Mouse (Mus musculus) stomach, postnatal 0 days (tissue): ENCODE measurements around the gene Nthl1. TPM values are rescaled to one million over a fixed set of nuclear protein-coding genes. Genes with fewer than 3 reads are reported as not detected.

Experiments used
- ATAC-seq: fragments of 200-750 bp; cut with Nextera tagmentation; 2 replicates; pipeline ENCODE4 v1.8.0; 2017; ENCODE audit not compliant: low FRiP score, low TSS enrichment
- DNase-seq: peaks from one replicate; pipeline ENCODE4 v3.0.0-alpha.2; 2016; ENCODE audit warnings: low spot score
- H3K27ac ChIP-seq: fragments of 300-500 bp; sonication (generic); replicated peaks from 2 replicates; pipeline ENCODE4 v1.5.1; 2014; ENCODE audit warnings: mild to moderate bottlenecking, control low read depth
- H3K27me3 ChIP-seq: fragments of 300-500 bp; sonication (generic); 2 replicates; pipeline ENCODE4 v1.6.1; 2014; ENCODE audit warnings: low read length; ENCODE audit not compliant: control insufficient read depth, insufficient read depth
- H3K36me3 ChIP-seq: fragments of 300-500 bp; sonication (generic); 2 replicates; pipeline ENCODE4 v1.6.1; 2014; ENCODE audit warnings: low read length, mixed read lengths; ENCODE audit not compliant: control insufficient read depth, insufficient read depth
- H3K4me1 ChIP-seq: fragments of 300-500 bp; sonication (generic); replicated peaks from 2 replicates; pipeline ENCODE4 v1.6.1; 2014; ENCODE audit warnings: antibody characterized with exemption; ENCODE audit not compliant: control insufficient read depth, insufficient read depth
- H3K4me2 ChIP-seq: fragments of 300-500 bp; sonication (generic); replicated peaks from 2 replicates; pipeline ENCODE4 v1.6.1; 2014; ENCODE audit warnings: low read depth, mild to moderate bottlenecking, control low read depth, moderate library complexity
- H3K4me3 ChIP-seq: fragments of 300-500 bp; sonication (generic); 2 replicates; pipeline ENCODE4 v1.5.1; 2014; ENCODE audit warnings: low read depth, low read length, control low read depth
- H3K9ac ChIP-seq: fragments of 300-500 bp; sonication (generic); 2 replicates; pipeline ENCODE4 v1.6.1; 2014; ENCODE audit warnings: mild to moderate bottlenecking, low read length, control low read depth, mixed read lengths
- H3K9me3 ChIP-seq: fragments of 300-500 bp; sonication (generic); 2 replicates; pipeline ENCODE4 v1.6.1; 2016; ENCODE audit warnings: low read length; ENCODE audit not compliant: control insufficient read depth
- CTCF ChIP-seq: IDR thresholded peaks from 2 replicates; pipeline ENCODE4 v1.5.1; 2016; ENCODE audit warnings: antibody characterized with exemption, low read depth, mild to moderate bottlenecking, moderate library complexity
- EP300 ChIP-seq: optimal IDR thresholded peaks from 2 replicates; pipeline ENCODE3; 2016; ENCODE audit warnings: antibody characterized with exemption
- WGBS: fragments of 180-500 bp; shearing (Covaris S2); extraction: QIAGEN DNeasy Blood & Tissue Kit; methylation state at CpG from one replicate; pipeline ENCODE4 v1.1.7; 2014; 5-methylcytosine and 5-hydroxymethylcytosine counted together
- polyA plus RNA-seq: library from polyadenylated mRNA; unstranded; fragments of >200 nt; fragmentation: Nextera tagmentation; extraction: Ambion mirVana; gene quantifications from 2 replicates; pipeline ENCODE4 v1.2.1, GENCODE M21; 2015

Nthl1 gene
- polyA plus RNA-seq, 1 experiment from 2014 or later: 8.0 TPM

DNA sequence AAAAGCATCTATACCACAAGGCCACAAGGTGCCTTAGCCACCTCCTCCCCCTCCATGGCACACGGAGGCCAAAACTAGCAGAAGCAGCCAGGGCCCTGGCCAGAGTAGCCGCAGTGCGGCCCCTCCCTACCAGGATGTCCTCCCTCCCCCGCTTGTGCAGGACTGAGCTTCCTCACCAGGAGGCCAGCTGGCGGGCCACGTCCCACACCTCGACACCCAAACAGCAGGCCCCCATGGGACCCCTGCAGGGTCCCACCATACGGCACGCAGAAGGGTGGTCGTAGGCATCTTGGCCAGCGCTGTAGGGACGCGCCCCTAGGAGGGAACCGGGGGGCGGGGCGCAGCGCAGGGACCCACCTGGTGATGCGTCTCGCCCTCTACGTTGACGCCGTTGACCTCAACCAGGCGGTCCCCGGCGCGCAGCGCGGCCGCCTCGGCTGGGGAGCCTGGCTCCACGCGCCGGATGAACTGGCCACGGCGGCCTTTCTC is 17.1 kb downstream of the Nthl1 start:
- H3K4me1 ChIP-seq: no peaks in the 10 kb centered on the region; the same call in 1 of the 2 replicates
- no peak for TF ChIP-seq CTCF
- no peak for TF ChIP-seq EP300
- peak overlapping the region; percentile 99 for H3K4me2 ChIP-seq
- no peaks in the 10 kb centered on the region for H3K9me3 ChIP-seq
- no peaks in the 10 kb centered on the region for H3K27me3 ChIP-seq
- peak overlapping the region; percentile 87 for H3K9ac ChIP-seq
- ATAC-seq (peak; percentile 14), DNase-seq (peak; percentile 58)
- H3K4me3 ChIP-seq: peak overlapping the region; percentile 71
- H3K27ac ChIP-seq: peak overlapping the region; percentile 74
- H3K36me3 ChIP-seq: no peaks in the 10 kb centered on the region
- WGBS: under 1% methylated on average over 35 of the region's 35 CpGs

DNA sequence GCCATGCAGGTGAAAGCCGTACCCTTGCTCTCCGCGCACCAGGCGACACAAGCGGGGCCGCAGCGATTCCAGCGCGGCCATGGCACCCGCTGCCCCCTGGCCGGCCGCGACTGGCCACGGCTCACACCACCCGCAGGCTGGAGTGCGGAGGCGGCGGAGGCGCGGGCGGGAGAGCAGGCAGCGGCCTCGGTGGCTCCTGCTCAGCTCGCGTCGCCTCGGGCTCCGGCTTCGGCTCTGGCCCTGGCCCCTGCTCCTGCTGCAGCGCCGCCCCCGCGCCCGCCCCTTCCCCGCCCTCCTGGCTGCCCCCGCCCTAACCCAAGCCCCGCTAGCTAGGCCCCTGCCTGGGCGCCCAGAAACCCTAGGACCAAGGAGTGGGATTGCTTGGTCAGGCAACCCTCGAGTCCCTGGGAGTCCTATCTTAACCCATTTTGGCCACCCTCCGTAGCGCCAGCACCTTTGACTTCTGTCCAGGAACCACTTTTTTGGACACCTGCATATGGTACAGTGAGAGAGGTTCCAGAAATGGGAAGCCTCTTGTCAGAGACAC is 17.7 kb downstream of the Nthl1 start, which contains the start of gene Slc9a3r2:
Gene Slc9a3r2 (minus strand): TSS at position 258 of the 547 bp plus-strand sequence.
- no peaks in the 10 kb centered on the region for H3K27me3 ChIP-seq
- ATAC-seq: peak; percentile 22; the same call in 1 of the 2 replicates
- under 1% methylated on average over 29 of the region's 41 CpGs for WGBS
- peak within 1 kb of the TSS; percentile 71 for H3K4me3 ChIP-seq
- no peaks in the 10 kb centered on the region for H3K9me3 ChIP-seq
- H3K36me3 ChIP-seq: no peaks in the 10 kb centered on the region
- H3K4me1 ChIP-seq: no peaks in the 10 kb centered on the region; the same call in 1 of the 2 replicates
- no peak for TF ChIP-seq EP300
- no peak for TF ChIP-seq CTCF
- H3K27ac ChIP-seq: peak within 1 kb of the TSS; percentile 74
- H3K4me2 ChIP-seq: peak within 1 kb of the TSS; percentile 99
- peak within 1 kb of the TSS; percentile 87 for H3K9ac ChIP-seq
- peak; percentile 57 for DNase-seq

DNA sequence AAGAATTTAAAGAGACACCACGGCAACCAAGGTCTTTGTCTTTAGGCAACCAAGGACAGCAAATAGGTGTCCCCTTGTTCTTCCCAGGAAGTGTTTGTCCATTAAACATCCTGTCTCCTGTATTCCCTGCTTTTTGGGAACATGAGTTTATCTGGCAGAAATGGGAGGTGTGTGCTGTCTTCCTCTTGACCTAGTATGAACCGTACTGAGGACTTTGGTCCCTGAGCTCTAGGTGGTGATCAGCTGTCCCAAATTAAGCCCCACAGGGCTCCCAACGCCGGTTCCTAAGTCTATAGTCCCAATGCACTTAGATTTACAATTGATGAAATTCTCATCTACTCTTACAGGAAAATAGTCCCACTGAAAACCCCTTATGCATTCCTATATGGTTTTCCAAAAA is 18.3 kb downstream of the Nthl1 start:
- Histone ChIP-seq H3K4me3 (no peak overlapping the region), H3K27ac (no peak overlapping the region), H3K9ac (no peak overlapping the region), H3K4me2 (no peak overlapping the region), H3K4me1 (no peaks in the 10 kb centered on the region), H3K9me3 (no peaks in the 10 kb centered on the region), H3K27me3 (no peaks in the 10 kb centered on the region), H3K36me3 (no peaks in the 10 kb centered on the region)
- ATAC-seq: no peak
- no peak for DNase-seq
- TF ChIP-seq CTCF (no peak), EP300 (no peak)
- 79% methylated on average over 4 of the region's 4 CpGs for WGBS

DNA sequence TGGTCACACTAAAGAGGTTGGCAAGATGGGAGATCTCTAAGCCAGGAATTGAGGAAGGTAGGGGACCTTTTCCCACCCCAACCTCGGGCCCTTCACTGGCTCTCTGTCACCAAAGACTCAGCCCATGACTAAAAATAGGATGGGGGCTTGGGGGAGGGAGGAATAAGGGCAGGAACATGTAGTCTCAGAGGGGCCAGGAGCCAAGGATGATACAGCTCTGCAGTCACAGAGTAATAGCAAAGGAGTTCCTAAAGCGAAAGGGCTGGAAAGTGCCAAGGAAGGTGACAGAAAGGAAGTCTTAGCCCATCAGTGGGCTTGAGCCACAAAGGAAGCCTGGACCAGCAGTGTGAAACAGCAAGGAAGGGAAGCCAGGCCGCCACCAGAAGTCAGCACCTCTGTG is 19.4 kb downstream of the Nthl1 start:
- Histone ChIP-seq H3K9me3 (no peaks in the 10 kb centered on the region), H3K9ac (no peak overlapping the region), H3K27ac (no peak overlapping the region), H3K4me2 (no peak overlapping the region), H3K4me1 (no peaks in the 10 kb centered on the region), H3K36me3 (no peaks in the 10 kb centered on the region), H3K27me3 (no peaks in the 10 kb centered on the region), H3K4me3 (no peak overlapping the region)
- 56% methylated on average over 3 of the region's 3 CpGs for WGBS
- ATAC-seq (no peak), DNase-seq (no peak)
- TF ChIP-seq EP300 (no peak), CTCF (no peak)

DNA sequence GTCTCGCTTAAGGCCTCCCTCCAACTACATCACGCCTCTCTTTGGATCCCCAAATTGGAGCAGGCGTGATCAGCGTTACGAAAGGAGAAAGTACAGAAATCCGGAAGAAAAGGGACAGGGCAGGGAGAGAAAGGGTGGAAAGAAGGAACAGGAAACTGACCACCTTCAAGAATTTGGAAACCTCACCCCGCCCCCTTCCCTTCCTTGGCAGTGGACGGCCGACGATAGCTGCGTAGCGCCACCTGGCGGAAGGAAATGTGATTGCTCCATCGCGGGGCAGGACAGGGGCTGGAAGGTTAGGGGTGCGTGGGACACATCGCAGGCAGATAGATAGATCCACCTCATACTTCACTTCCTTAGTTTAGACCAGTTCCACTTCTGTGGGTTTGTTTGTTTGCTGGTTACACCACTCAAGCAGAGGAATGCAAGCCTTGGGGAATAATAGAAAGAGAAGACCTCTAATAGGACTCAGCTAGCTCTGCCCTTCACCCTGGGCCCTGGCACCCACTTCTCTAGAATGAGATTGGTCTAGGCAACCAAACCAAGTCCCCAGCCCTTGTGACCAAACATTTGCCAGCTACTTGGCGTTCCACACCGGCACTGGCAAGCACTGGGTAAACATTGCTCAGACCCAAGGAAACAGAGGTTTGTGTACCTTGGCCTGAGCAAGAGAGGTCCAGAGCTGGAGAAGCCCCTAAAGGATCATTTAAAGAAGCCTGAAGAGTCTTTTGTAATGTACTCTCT is 21.7 kb downstream of the Nthl1 start:
- WGBS: 3% methylated on average over 19 of the region's 19 CpGs

More for the DNA sequence above, 21.7 kb downstream of the Nthl1 start:
- H3K4me3 ChIP-seq: peak overlapping the region; percentile 21; the same call in 1 of the 2 replicates
- H3K4me2 ChIP-seq: peak overlapping the region; percentile 56
- H3K27me3 ChIP-seq: no peaks in the 10 kb centered on the region; the same call in 1 of the 2 replicates
- H3K4me1 ChIP-seq: peaks cover 6% of the 10 kb centered on the region; the same call in 1 of the 2 replicates
- ATAC-seq: peak; percentile 68
- H3K27ac ChIP-seq: no peak overlapping the region; the same call in 1 of the 2 replicates
- no peak overlapping the region for H3K9ac ChIP-seq
- DNase-seq: peak; percentile 87
- H3K36me3 ChIP-seq: no peaks in the 10 kb centered on the region
- TF ChIP-seq CTCF: peak; percentile 99
- no peak for TF ChIP-seq EP300
- H3K9me3 ChIP-seq: no peaks in the 10 kb centered on the region
